Mouse (Mus musculus) midbrain, postnatal 0 days (tissue): ENCODE data around the gene Rpl23. TPM values are rescaled to one million over a fixed set of nuclear protein-coding genes. Genes with fewer than 3 reads are reported as not detected.
A peak's percentile ranks its signal among the peaks of the same experiment; 100 is the strongest.

Experiments
- ATAC-seq: fragments of 200-750 bp; cut with Nextera tagmentation; 2 replicates; pipeline ENCODE4 v1.8.0; 2017; ENCODE audit warnings: moderate number of reproducible peaks, mild to moderate bottlenecking, moderate TSS enrichment, moderate library complexity; ENCODE audit not compliant: low FRiP score
- DNase-seq: peaks from one replicate; pipeline ENCODE4 v3.0.0-alpha.2; 2015; ENCODE audit warnings: low spot score
- H3K27ac ChIP-seq: fragments of 300-500 bp; sonication (generic); 2 replicates; pipeline ENCODE4 v1.5.1; 2014; ENCODE audit warnings: low read depth, mild to moderate bottlenecking, low read length, mixed read lengths
- H3K27me3 ChIP-seq: fragments of 300-500 bp; sonication (generic); 2 replicates; pipeline ENCODE4 v1.6.1; 2014; ENCODE audit warnings: low read length, control low read depth, mixed read lengths; ENCODE audit not compliant: insufficient read depth
- H3K36me3 ChIP-seq: fragments of 300-500 bp; sonication (generic); 2 replicates; pipeline ENCODE4 v1.6.1; 2014; ENCODE audit warnings: low read length, control low read depth, mixed read lengths; ENCODE audit not compliant: insufficient read depth
- H3K4me1 ChIP-seq: fragments of 300-500 bp; sonication (generic); 2 replicates; pipeline ENCODE4 v1.6.1; 2014; ENCODE audit warnings: mild to moderate bottlenecking, control low read depth, antibody characterized with exemption, low read length, mixed read lengths; ENCODE audit not compliant: insufficient read depth
- H3K4me2 ChIP-seq: fragments of 300-500 bp; sonication (generic); 2 replicates; pipeline ENCODE4 v1.6.1; 2014; ENCODE audit warnings: low read depth, mild to moderate bottlenecking, low read length, mixed read lengths; ENCODE audit not compliant: poor library complexity, severe bottlenecking
- H3K4me3 ChIP-seq: fragments of 300-500 bp; sonication (generic); 2 replicates; pipeline ENCODE4 v1.5.1; 2014; ENCODE audit warnings: low read depth, mild to moderate bottlenecking, low read length, moderate library complexity
- H3K9ac ChIP-seq: fragments of 300-500 bp; sonication (generic); replicated peaks from 2 replicates; pipeline ENCODE4 v1.6.1; 2014; ENCODE audit warnings: mild to moderate bottlenecking, low read length, moderate library complexity, mixed read lengths; ENCODE audit not compliant: poor library complexity, severe bottlenecking
- H3K9me3 ChIP-seq: fragments of 300-500 bp; sonication (generic); 2 replicates; pipeline ENCODE4 v1.6.1; 2016; ENCODE audit warnings: low read length, control low read depth
- CTCF ChIP-seq: IDR thresholded peaks from 2 replicates; pipeline ENCODE4 v1.5.1; 2016; ENCODE audit warnings: antibody characterized with exemption, mild to moderate bottlenecking
- WGBS: fragments of 180-500 bp; shearing (Covaris S2); extraction: QIAGEN DNeasy Blood & Tissue Kit; methylation state at CpG from one replicate; pipeline ENCODE4 v1.1.7; 2014; 5-methylcytosine and 5-hydroxymethylcytosine counted together
- polyA plus RNA-seq: library from polyadenylated mRNA; unstranded; fragments of >200 nt; fragmentation: Nextera tagmentation; extraction: Ambion mirVana; gene quantifications from 2 replicates; pipeline ENCODE4 v1.2.1, GENCODE M21; 2015
- total RNA-seq: library from RNA; depleted of rRNA; stranded (reverse); fragments of >200 nt; gene quantifications from 2 replicates; pipeline ENCODE4 v1.2.3, GENCODE M21; 2014

Gene Rpl23
- total and polyA plus RNA-seq, 2 experiments from 2014 or later, result 177 to 329 TPM

GRCm38 (mm10) chr11:97808621-97809234 is 26.5 kb upstream of the Rpl23 start:
- Histone ChIP-seq H3K27ac (peak overlapping the region; percentile 26; the same call in 1 of the 2 replicates), H3K9ac (no peak overlapping the region), H3K36me3 (peaks cover 13% of the 10 kb centered on the region), H3K27me3 (no peaks in the 10 kb centered on the region), H3K4me1 (peaks cover 49% of the 10 kb centered on the region), H3K4me2 (no peak overlapping the region), H3K9me3 (no peaks in the 10 kb centered on the region), H3K4me3 (no peak overlapping the region)
- TF ChIP-seq CTCF, result no peak
- ATAC-seq (no peak), DNase-seq (no peak)
- 46% methylated on average over 5 of the region's 5 CpGs for WGBS

DNA sequence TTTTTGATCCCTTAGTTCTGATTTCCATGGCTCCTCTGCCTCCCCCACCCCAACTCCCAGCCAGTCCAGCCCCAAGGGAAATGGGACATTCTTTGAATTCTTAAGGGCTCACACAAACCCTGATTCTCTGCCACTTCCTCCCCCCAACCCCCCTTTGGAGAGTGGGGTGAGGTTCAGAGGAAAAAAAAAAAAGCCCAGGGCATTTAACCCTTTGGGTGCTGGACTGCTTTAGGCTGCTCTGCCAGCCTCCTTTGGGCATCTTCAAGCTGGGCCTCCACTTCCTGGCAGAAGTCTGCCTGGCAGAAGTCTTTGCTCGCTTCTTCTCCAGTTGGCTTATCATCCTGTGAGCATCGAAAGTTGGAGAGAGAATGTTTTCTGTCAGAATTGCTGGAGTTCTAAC is 25.9 kb upstream of the Rpl23 start:
- WGBS, result 60% methylated on average over 2 of the region's 2 CpGs
- DNase-seq (no peak), ATAC-seq (no peak)
- Histone ChIP-seq H3K9ac (no peak overlapping the region), H3K9me3 (no peaks in the 10 kb centered on the region), H3K4me1 (peaks cover 42% of the 10 kb centered on the region), H3K4me3 (no peak overlapping the region), H3K27me3 (no peaks in the 10 kb centered on the region), H3K36me3 (peaks cover 13% of the 10 kb centered on the region), H3K27ac (no peak overlapping the region), H3K4me2 (no peak overlapping the region)
- TF ChIP-seq CTCF, result no peak

DNA sequence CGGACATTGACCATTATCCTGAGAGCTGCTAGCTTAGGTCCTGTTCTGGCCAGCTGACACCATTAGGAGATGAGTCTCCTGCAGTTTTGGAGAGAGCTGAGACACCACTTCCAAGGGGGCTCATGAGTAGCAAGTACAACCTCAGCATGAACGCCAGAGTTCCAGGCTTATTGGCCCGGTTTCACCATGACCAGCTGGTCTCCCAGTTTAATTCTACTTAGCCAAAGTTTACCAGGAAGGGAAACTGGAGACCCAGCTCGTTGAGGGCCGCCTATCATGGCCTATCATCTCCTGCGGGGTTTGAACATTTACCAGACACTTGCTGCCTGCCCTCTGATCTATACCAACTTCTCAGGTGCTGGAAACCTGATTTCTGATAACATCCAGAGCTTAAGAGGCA is 25.4 kb upstream of the Rpl23 start:
- Histone ChIP-seq H3K9me3 (no peaks in the 10 kb centered on the region), H3K4me3 (no peak overlapping the region), H3K36me3 (peaks cover 13% of the 10 kb centered on the region), H3K4me2 (no peak overlapping the region), H3K4me1 (peaks cover 38% of the 10 kb centered on the region), H3K27ac (no peak overlapping the region), H3K9ac (no peak overlapping the region), H3K27me3 (no peaks in the 10 kb centered on the region)
- DNase-seq, result no peak
- ATAC-seq, result no peak
- 59% methylated on average over 6 of the region's 6 CpGs for WGBS
- no peak for TF ChIP-seq CTCF

- Histone ChIP-seq H3K4me1 (peaks cover 37% of the 10 kb centered on the region), H3K9ac (no peak overlapping the region; the same call in 1 of the 2 replicates), H3K9me3 (no peaks in the 10 kb centered on the region), H3K27me3 (no peaks in the 10 kb centered on the region), H3K36me3 (peaks cover 13% of the 10 kb centered on the region), H3K4me3 (no peak overlapping the region), H3K27ac (no peak overlapping the region), H3K4me2 (no peak overlapping the region)
- ATAC-seq (no peak), DNase-seq (no peak)
- 49% methylated on average over 7 of the region's 7 CpGs for WGBS
- TF ChIP-seq CTCF, result no peak
Measured at GRCm38 (mm10) chr11:97806613-97806964, 24.4 kb upstream of the Rpl23 start.

- Histone ChIP-seq H3K27ac (peak overlapping the region; percentile 69), H3K4me1 (peaks cover 31% of the 10 kb centered on the region), H3K36me3 (peaks cover 13% of the 10 kb centered on the region), H3K4me2 (peak overlapping the region; percentile 27), H3K9me3 (no peaks in the 10 kb centered on the region), H3K9ac (peak overlapping the region; percentile 36), H3K27me3 (no peaks in the 10 kb centered on the region), H3K4me3 (no peak overlapping the region)
- no peak for TF ChIP-seq CTCF
- ATAC-seq, result 0 out of 2 replicates have a peak, but pooled peaks have one; percentile 48
- no peak for DNase-seq
- 29% methylated on average over 15 of the region's 15 CpGs for WGBS
Measured at GRCm38 (mm10) chr11:97805662-97806612, 23.7 kb upstream of the Rpl23 start.
